Mouse (Mus musculus) kidney, adult 2 months (tissue): ENCODE results near the gene Brpf3. TPM values are rescaled to one million over a fixed set of nuclear protein-coding genes. Genes with fewer than 3 reads are reported as not detected.

Experiments
- DNase-seq: peaks from one replicate; pipeline ENCODE4 v3.0.0; 2021
- H3K27ac ChIP-seq: fragments of 200-500 bp; 2 replicates; pipeline ENCODE4 v1.5.1; 2012; ENCODE audit warnings: low read depth, low read length, control low read depth, inconsistent platforms; ENCODE audit not compliant: insufficient read depth
- H3K27me3 ChIP-seq: fragments of 200-500 bp; replicated peaks from 2 replicates; pipeline ENCODE4 v1.6.1; 2012; ENCODE audit warnings: mild to moderate bottlenecking, moderate library complexity, low read length, inconsistent platforms; ENCODE audit not compliant: control insufficient read depth, insufficient read depth
- H3K36me3 ChIP-seq: fragments of 200-500 bp; 2 replicates; pipeline ENCODE4 v1.6.1; 2012; ENCODE audit warnings: mild to moderate bottlenecking, moderate library complexity, low read length, inconsistent platforms; ENCODE audit not compliant: control insufficient read depth, insufficient read depth
- H3K4me1 ChIP-seq: fragments of 200-500 bp; 2 replicates; pipeline ENCODE4 v1.6.1; 2011; ENCODE audit warnings: low read length; ENCODE audit not compliant: control insufficient read depth, insufficient read depth
- H3K4me3 ChIP-seq: fragments of 200-500 bp; 2 replicates; pipeline ENCODE4 v1.5.1; 2011; ENCODE audit warnings: mild to moderate bottlenecking, low read depth, low read length, control low read depth; ENCODE audit not compliant: insufficient read depth
- CTCF ChIP-seq: fragments of 200-500 bp; conservative IDR thresholded peaks from 2 replicates; pipeline ENCODE4 v1.5.1; 2011; ENCODE audit warnings: low read depth, mild to moderate bottlenecking, control low read depth, low read length, moderate library complexity, mixed read lengths; ENCODE audit not compliant: insufficient read depth, insufficient read length
- POLR2A ChIP-seq: fragments of 200-500 bp; IDR thresholded peaks from one replicate; pipeline ENCODE4 v1.6.1; 2011; ENCODE audit warnings: low read depth, low read length, control low read depth
- WGBS: fragments of 180-500 bp; shearing (Covaris S2); methylation state at CpG from one replicate; pipeline ENCODE4 v1.1.7; 2018; 5-methylcytosine and 5-hydroxymethylcytosine counted together
- polyA plus RNA-seq: library from polyadenylated mRNA; depleted of rRNA; stranded (reverse); fragments of >200 nt; gene quantifications from 2 replicates; pipeline ENCODE4 v1.2.3, GENCODE M21; 2012

The Brpf3 gene
- polyA plus RNA-seq, 1 experiment: 31.3 TPM

DNA sequence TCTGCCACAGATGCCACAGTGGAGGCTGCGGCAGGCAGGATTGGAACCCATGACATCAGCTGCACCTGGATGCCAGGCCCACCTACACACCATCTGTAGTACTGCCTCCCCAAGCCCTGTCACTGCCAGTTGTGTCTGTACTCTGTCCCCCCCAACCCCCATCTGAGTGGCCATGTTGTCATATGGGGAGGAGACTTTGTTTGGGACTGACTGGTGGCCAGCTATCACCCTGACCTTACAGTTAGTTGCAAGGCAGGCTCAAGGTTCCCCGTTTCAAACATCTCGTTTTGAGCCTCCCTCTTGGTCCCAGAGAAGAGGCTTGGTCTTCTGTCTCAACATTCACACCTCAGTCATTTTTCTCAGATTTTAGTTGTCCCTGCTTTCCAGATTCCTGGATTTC is 21.2 kb upstream of the Brpf3 start:
- Histone ChIP-seq H3K27ac (no peak overlapping the region), H3K36me3 (no peaks in the 10 kb centered on the region), H3K4me1 (no peaks in the 10 kb centered on the region), H3K4me3 (no peak overlapping the region), H3K27me3 (no peaks in the 10 kb centered on the region)
- WGBS: 99% methylated on average over 3 of the region's 3 CpGs
- no peak for DNase-seq
- no peak for TF ChIP-seq CTCF
- TF ChIP-seq POLR2A: no peak

DNA sequence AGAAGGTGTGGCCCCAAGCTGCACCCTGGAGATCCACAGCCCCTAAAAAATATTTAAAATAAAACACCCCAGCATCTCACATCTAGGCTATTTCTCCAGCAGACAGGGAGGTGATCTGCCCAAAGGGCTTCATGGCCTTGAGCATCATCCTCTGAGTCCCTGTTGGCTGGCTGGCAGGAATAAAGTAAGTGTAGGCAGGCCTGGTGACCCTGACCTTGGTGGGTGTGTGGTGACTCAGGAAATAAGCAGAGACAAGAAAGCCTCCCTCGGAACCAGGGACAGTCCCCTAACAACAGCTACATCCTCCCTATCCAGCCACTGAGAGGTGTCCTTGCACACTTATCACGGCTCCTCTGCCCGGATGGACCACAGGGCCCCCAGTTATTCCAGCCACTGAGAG is 20.1 kb upstream of the Brpf3 start:
- 56% methylated on average over 3 of the region's 3 CpGs for WGBS
- Histone ChIP-seq H3K36me3 (no peaks in the 10 kb centered on the region), H3K4me1 (no peaks in the 10 kb centered on the region), H3K4me3 (no peak overlapping the region), H3K27me3 (no peaks in the 10 kb centered on the region), H3K27ac (no peak overlapping the region)
- DNase-seq: no peak
- TF ChIP-seq POLR2A (no peak), CTCF (no peak)

GRCm38 (mm10) chr17:28781290-28782045 is 19.4 kb upstream of the Brpf3 start:
- WGBS: 66% methylated on average over 9 of the region's 9 CpGs
- TF ChIP-seq POLR2A: no peak
- no peak for TF ChIP-seq CTCF
- Histone ChIP-seq H3K4me1 (no peaks in the 10 kb centered on the region), H3K27me3 (no peaks in the 10 kb centered on the region), H3K36me3 (no peaks in the 10 kb centered on the region), H3K4me3 (no peak overlapping the region), H3K27ac (no peak overlapping the region)
- peak; percentile 26 for DNase-seq

GRCm38 (mm10) chr17:28785036-28785435 is 15.9 kb upstream of the Brpf3 start:
- 93% methylated on average over 3 of the region's 3 CpGs for WGBS
- TF ChIP-seq CTCF (no peak), POLR2A (no peak)

DNA sequence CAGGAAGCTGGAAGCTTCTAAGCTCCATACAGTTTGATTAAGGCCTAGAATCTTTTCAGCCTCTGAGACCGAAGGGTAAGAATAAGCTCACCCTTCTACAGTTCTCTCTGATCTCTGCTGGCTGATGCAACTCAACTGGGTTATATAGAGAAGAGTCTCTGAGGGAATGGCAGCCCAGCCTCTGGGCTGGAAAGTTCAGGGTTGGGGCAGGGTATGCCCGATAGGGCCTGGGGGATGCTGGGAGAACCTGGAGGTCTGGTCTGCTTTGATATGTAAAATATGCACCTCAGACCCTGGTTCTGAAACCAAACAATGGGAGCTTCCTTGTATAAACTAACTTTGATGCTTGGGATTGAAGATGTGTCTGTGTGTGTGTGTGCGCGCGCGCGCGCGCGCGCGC is 13.4 kb upstream of the Brpf3 start:
- Histone ChIP-seq H3K27me3 (no peaks in the 10 kb centered on the region), H3K27ac (no peak overlapping the region), H3K36me3 (no peaks in the 10 kb centered on the region), H3K4me1 (no peaks in the 10 kb centered on the region), H3K4me3 (no peak overlapping the region)
- TF ChIP-seq CTCF: no peak
- TF ChIP-seq POLR2A: no peak
- no peak for DNase-seq
- WGBS: 97% methylated on average over 12 of the region's 12 CpGs

More at GRCm38 (mm10) chr17:28785036-28785435, 15.9 kb upstream of the Brpf3 start:
- Histone ChIP-seq H3K36me3 (no peaks in the 10 kb centered on the region), H3K27ac (no peak overlapping the region), H3K4me3 (no peak overlapping the region), H3K27me3 (no peaks in the 10 kb centered on the region), H3K4me1 (no peaks in the 10 kb centered on the region)
- DNase-seq: no peak

GRCm38 (mm10) chr17:28797031-28797430 is 3.9 kb upstream of the Brpf3 start:
- 93% methylated on average over 4 of the region's 4 CpGs for WGBS
- Histone ChIP-seq H3K4me3 (no peak overlapping the region), H3K36me3 (no peaks in the 10 kb centered on the region), H3K27me3 (no peaks in the 10 kb centered on the region), H3K4me1 (no peaks in the 10 kb centered on the region), H3K27ac (no peak overlapping the region)
- DNase-seq: no peak
- TF ChIP-seq CTCF (no peak), POLR2A (no peak)

- H3K27me3 ChIP-seq: no peaks in the 10 kb centered on the region
- H3K4me1 ChIP-seq: 0 out of 2 replicates have a peak, but pooled peaks cover 3% of the 10 kb centered on the region
- H3K36me3 ChIP-seq: no peaks in the 10 kb centered on the region
- WGBS: 27% methylated on average over 14 of the region's 14 CpGs
- H3K4me3 ChIP-seq: no peak overlapping the region
- no peak for TF ChIP-seq CTCF
- no peak for TF ChIP-seq POLR2A
- no peak for DNase-seq
- no peak overlapping the region for H3K27ac ChIP-seq
These were observed 1.4 kb upstream of the Brpf3 start for GRCm38 (mm10) chr17:28799291-28800160.
